Mouse (Mus musculus): Measurements from ENCODE around the gene Mif4gd. TPM values are rescaled to one million over a fixed set of nuclear protein-coding genes. Genes with fewer than 3 reads are reported as not detected.

The Mif4gd gene
- polyA plus RNA-seq (2012; ENCODE audit: low replicate concordance): 92.1 and 155 TPM in 2 replicates

DNA sequence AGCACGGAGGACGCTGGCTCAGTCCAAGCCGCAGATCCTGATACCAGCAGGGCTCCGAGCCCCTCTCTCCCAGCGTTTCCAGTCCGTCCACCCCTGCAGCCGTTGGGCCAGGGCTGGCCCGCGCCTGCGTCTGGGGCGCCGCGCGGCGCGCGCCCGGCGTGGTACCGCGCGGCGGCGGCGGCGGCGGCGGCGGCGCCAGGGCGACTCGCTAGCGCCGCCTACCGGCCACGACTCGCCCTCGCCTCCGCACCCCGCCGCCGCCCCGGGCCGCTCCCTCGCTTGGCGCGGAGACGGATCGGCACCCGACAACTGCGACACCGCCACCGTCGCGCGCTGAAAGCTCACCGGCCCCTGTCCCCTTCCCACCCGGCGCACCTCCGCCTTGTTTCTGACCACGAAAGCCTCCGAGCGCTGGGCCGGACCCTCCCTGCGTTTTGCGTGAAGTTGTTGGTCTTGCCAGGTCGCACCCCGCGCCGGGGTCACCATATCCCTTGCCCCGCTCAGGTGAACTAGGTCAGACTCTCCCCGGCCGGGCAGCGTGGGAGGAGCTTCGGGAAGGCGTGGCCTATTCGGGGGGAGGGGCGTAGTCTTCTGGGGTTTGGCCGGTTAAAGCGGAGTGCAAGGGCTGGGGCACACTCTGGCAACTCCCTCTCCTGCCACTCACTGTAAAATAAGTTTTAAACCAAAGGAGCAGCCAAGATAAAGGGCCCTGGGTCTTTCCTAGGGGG, at the start of gene Mif4gd:
Mif4gd (minus strand) TSS at position 560 of the 728 bp plus-strand sequence.

DNA sequence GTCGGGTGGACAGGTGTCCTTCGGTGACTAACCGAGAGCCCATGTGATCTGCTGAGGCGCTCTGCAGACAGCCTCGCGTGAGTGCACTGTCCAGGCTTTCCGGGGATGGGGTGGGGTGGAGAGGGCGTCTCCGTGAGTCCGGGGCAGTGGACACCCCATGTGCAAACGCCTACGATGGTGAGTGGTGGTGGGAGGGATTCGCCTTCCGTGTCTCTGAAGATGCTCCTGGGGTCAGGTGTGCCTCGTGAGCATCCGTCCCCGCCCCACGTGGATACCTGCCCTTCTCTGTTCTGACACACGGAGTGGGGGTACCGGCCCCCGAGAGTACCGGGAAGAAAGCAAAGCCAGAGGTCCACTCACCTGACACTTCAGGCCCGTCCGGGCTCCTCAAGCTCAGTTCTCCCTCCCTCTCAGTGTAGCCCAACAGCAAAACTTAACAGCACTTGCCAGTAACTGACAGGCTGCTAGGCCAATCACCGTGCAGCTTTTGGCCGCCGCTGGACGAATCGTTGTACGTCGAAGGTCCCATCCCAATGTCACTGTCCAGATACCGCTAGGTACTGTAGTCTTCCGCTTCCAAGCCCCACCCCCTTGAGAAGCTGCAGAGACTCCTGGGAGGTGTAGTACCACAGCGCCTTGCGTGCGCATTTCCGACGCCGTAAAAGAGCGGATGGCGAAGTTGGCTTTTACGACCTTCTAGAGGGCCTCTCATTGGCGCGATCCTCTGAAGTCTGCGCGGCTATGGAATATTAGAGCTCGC, 15.1 kb upstream of the Mif4gd start, which contains the start of gene Slc25a19:
Slc25a19 (minus strand) TSS at position 591 of the 760 bp plus-strand sequence.

DNA sequence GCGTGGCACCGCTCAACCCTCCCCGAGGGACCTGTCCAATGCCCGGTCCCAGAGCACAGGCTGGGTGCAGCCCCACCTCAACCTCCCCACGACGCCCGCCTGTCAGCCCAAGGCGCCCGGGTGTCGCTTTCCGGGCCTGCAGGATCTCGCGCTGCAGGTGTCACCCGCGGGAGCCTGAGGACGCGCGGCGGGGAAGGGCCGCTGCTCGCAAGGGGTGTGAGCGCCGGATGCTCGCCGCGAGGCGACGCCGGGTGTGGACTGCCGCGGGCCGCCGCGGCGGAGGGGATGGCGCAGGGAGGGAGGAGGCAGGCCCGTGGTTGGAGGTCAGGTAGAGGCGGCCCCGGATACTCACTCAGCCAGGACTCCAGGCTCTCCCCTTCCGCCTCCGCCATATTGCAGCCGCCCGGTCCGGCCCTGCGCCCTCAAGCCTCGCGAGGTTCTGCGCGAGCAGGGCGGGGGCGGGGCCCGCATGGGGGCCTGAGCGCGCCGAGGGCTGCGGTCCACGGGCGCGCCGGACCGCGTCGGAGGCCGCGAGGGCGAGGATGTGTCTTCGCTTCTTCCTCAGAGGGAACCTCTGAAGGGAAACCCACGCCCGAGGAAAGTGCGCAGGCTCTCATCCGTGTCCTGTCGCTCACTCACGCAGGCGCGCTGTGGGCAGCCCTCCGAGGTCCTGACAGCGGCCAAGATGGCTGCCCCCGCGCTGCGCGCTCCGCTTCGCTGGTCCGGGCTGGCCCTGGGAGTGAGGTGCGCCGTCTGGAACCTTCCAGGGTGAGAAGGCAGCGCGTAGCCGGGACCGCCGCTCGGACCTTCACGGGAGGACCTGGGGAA, 9.1 kb downstream of the Mif4gd start, which contains the start of the genes Mrps7 and Gga3:
Mrps7 (plus strand) TSS at position 450 of the 828 bp plus-strand sequence.
Gga3 (minus strand) TSS at position 576 of the 828 bp plus-strand sequence.

DNA sequence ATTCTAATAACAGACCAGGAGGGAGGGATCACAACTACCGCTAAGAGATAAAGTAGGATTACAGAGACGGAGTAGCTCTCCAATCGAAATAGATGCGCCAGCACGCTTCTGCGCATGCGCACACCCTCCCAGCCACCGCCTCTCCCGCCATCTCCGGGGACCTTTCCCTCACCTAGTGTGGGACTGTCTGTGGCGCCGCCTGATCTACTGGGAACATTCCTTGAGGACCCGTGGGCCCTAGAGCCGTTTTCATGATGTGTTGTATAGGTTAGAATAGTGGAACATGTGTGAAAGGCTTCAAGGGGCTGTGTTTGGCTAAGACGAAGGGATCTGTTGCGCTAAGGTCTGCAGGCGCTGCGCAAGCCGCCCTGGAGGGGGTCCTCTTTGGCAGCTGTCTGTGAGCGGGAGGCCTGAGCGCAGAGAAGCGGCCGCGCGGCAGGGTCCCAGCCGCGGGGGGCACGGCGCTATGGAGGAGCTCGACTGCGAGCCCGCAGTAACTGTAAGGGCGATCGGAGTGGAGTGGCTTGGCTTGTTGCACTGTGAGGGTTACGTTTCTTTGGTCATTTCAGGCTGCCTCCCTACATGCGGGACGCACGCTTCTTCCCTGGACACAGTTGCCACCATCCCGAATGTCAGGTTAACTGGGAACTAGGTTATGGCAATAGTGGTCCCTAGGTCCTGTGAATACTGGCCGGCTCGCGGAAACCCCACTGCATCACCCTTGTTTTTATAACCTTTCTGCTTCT, 48.5 kb downstream of the Mif4gd start, which contains the start of gene Nup85:
Nup85 (plus strand) TSS at position 371 of the 746 bp plus-strand sequence.

Other genes starting within 250 kb of the Mif4gd start
- 9.7 and 10.9 TPM in 2 replicates for gene Hid1, start 245.2 kb downstream of the Mif4gd start, polyA plus RNA-seq (2012; ENCODE audit: low replicate concordance)
- gene Cdr2l, start 231.1 kb downstream of the Mif4gd start, polyA plus RNA-seq (2012; ENCODE audit: low replicate concordance): 0.38 and 0.57 TPM in 2 replicates
- 47.1 and 50.2 TPM in 2 replicates for gene Mrpl58, start 209.2 kb downstream of the Mif4gd start, polyA plus RNA-seq (2012; ENCODE audit: low replicate concordance)
- gene Atp5h, start 193.0 kb downstream of the Mif4gd start, polyA plus RNA-seq (2012; ENCODE audit: low replicate concordance): 10.1 and 103 TPM in 2 replicates
- 29.7 and 94.9 TPM in 2 replicates for gene Kctd2, start 192.8 kb downstream of the Mif4gd start, polyA plus RNA-seq (2012; ENCODE audit: low replicate concordance)
- gene Trim80, start 172.4 kb downstream of the Mif4gd start, polyA plus RNA-seq (2012; ENCODE audit: low replicate concordance): 0.07 TPM in 1 of 2 replicates, not detected in the other
- gene Slc16a5, start 150.5 kb downstream of the Mif4gd start, polyA plus RNA-seq (2012; ENCODE audit: low replicate concordance): 5.6 and 10.2 TPM in 2 replicates
- 137 and 301 TPM in 2 replicates for gene Armc7, start 137.3 kb downstream of the Mif4gd start, polyA plus RNA-seq (2012; ENCODE audit: low replicate concordance)
- gene Nt5c, start 121.1 kb downstream of the Mif4gd start, polyA plus RNA-seq (2012; ENCODE audit: low replicate concordance): 133 and 179 TPM in 2 replicates
- 264 and 267 TPM in 2 replicates for gene Jpt1, start 98.6 kb downstream of the Mif4gd start, polyA plus RNA-seq (2012; ENCODE audit: low replicate concordance)
- 92.3 and 235 TPM in 2 replicates for gene Sumo2, start 76.7 kb downstream of the Mif4gd start, polyA plus RNA-seq (2012; ENCODE audit: low replicate concordance)
- gene Nup85, start 48.5 kb downstream of the Mif4gd start, polyA plus RNA-seq (2012; ENCODE audit: low replicate concordance): 7.0 and 16.9 TPM in 2 replicates
- gene Mrps7, start 9.0 kb downstream of the Mif4gd start, polyA plus RNA-seq (2012; ENCODE audit: low replicate concordance): 21.2 and 30.2 TPM in 2 replicates
- gene Gga3, start 8.9 kb downstream of the Mif4gd start, polyA plus RNA-seq (2012; ENCODE audit: low replicate concordance): 106 and 161 TPM in 2 replicates
- 71.6 and 118 TPM in 2 replicates for gene Slc25a19, start 15.3 kb upstream of the Mif4gd start, polyA plus RNA-seq (2012; ENCODE audit: low replicate concordance)
- 109 and 136 TPM in 2 replicates for gene Grb2, start 95.6 kb upstream of the Mif4gd start, polyA plus RNA-seq (2012; ENCODE audit: low replicate concordance)
- 59.6 and 65.3 TPM in 2 replicates for gene Tmem94, start 152.5 kb upstream of the Mif4gd start, polyA plus RNA-seq (2012; ENCODE audit: low replicate concordance)
- 11.7 and 18.4 TPM in 2 replicates for gene Caskin2, start 200.7 kb upstream of the Mif4gd start, polyA plus RNA-seq (2012; ENCODE audit: low replicate concordance)
- 40.7 and 86.6 TPM in 2 replicates for gene Tsen54, start 201.8 kb upstream of the Mif4gd start, polyA plus RNA-seq (2012; ENCODE audit: low replicate concordance)
- 57.0 and 71.0 TPM in 2 replicates for gene Llgl2, start 211.1 kb upstream of the Mif4gd start, polyA plus RNA-seq (2012; ENCODE audit: low replicate concordance)
- 0.19 and 0.26 TPM in 2 replicates for gene Myo15b, start 245.4 kb upstream of the Mif4gd start, polyA plus RNA-seq (2012; ENCODE audit: low replicate concordance)